In genomic region chr2:35215363-35215762, GRCm38 (mm10) we compare ENCODE assay signal across 9 mouse cellular contexts. TPM values are rescaled to one million over a fixed set of nuclear protein-coding genes. Genes with fewer than 3 reads are reported as not detected.
DNase-seq lines count a peak whose midpoint lies in the region; ATAC-seq lines count a peak whose summit lies in the region.
"Had no signal": no experiment of that assay in that cellular context is flagged by ENCODE, and none has a peak within 500 bp of the region (broad histone marks: within the 10 kb centered on the region; RNA-seq: fewer than 3 reads in every experiment).

No protein-coding gene starts in this region.

- no peaks in the 10 kb centered on the region for H3K27me3 ChIP-seq in lung, embryonic 16.5 days (ENCODE audit: control insufficient read depth, insufficient read depth, low read depth, low read length)
- H3K27me3 ChIP-seq in forebrain, embryonic 11.5 days (ENCODE audit: control insufficient read depth, insufficient read depth, low read length), result no peaks in the 10 kb centered on the region
- H3K27me3 ChIP-seq in kidney, embryonic 15.5 days, result no peaks in the 10 kb centered on the region
- no peaks in the 10 kb centered on the region for H3K27me3 ChIP-seq in neural tube, embryonic 12.5 days (replicated peaks)
- H3K27me3 ChIP-seq in intestine, embryonic 16.5 days (replicated peaks; ENCODE audit: control insufficient read depth, insufficient read depth, low read length), result no peaks in the 10 kb centered on the region

- peak overlapping the region; percentile 78 for H3K27ac ChIP-seq in lung, embryonic 16.5 days (ENCODE audit: low read length)
- peak overlapping the region; percentile 64 for H3K27ac ChIP-seq in forebrain, embryonic 11.5 days (ENCODE audit: low read depth, low read length)
- peak overlapping the region; percentile 78 for H3K27ac ChIP-seq in kidney, embryonic 15.5 days
- no peak overlapping the region for H3K27ac ChIP-seq in neural tube, embryonic 12.5 days
- no peak overlapping the region for H3K27ac ChIP-seq in intestine, embryonic 16.5 days (ENCODE audit: low read length)
- H3K27ac ChIP-seq: macrophage had no signal

- H3K9me3 ChIP-seq in lung, embryonic 16.5 days (ENCODE audit: control insufficient read depth, low read length), result no peaks in the 10 kb centered on the region
- H3K9me3 ChIP-seq in forebrain, embryonic 11.5 days (ENCODE audit: control insufficient read depth, low read length), result no peaks in the 10 kb centered on the region
- H3K9me3 ChIP-seq in kidney, embryonic 15.5 days (replicated peaks), result no peaks in the 10 kb centered on the region
- no peaks in the 10 kb centered on the region for H3K9me3 ChIP-seq in neural tube, embryonic 12.5 days
- H3K9me3 ChIP-seq in intestine, embryonic 16.5 days (ENCODE audit: control insufficient read depth, low read length), result no peaks in the 10 kb centered on the region

- H3K4me2 ChIP-seq in lung, embryonic 16.5 days (ENCODE audit: low read depth, low read length), result no peak overlapping the region
- H3K4me2 ChIP-seq in forebrain, embryonic 11.5 days (ENCODE audit: low read depth, low read length, severe bottlenecking), result peak overlapping the region; percentile 36; the same call in 1 of the 2 replicates
- H3K4me2 ChIP-seq in kidney, embryonic 15.5 days, result peak overlapping the region; percentile 52
- peak overlapping the region; percentile 39 for H3K4me2 ChIP-seq in neural tube, embryonic 12.5 days (replicated peaks)
- no peak overlapping the region for H3K4me2 ChIP-seq in intestine, embryonic 16.5 days (ENCODE audit: low read depth, low read length)

- H3K4me3 ChIP-seq in lung, embryonic 16.5 days (ENCODE audit: low read length), result no peak overlapping the region
- H3K4me3 ChIP-seq in forebrain, embryonic 11.5 days (ENCODE audit: low read depth, low read length), result no peak overlapping the region
- no peak overlapping the region for H3K4me3 ChIP-seq in kidney, embryonic 15.5 days (replicated peaks)
- H3K4me3 ChIP-seq in neural tube, embryonic 12.5 days, result no peak overlapping the region
- H3K4me3 ChIP-seq in intestine, embryonic 16.5 days (ENCODE audit: low read length), result no peak overlapping the region

- H3K4me1 ChIP-seq in lung, embryonic 16.5 days (replicated peaks; ENCODE audit: control insufficient read depth, insufficient read depth, low read length), result peaks cover 4% of the 10 kb centered on the region; the same call in 1 of the 2 replicates
- H3K4me1 ChIP-seq in forebrain, embryonic 11.5 days (replicated peaks; ENCODE audit: control insufficient read depth, insufficient read depth, low read length), result peaks cover 7% of the 10 kb centered on the region; the same call in 1 of the 2 replicates
- H3K4me1 ChIP-seq in kidney, embryonic 15.5 days, result peaks cover 23% of the 10 kb centered on the region
- H3K4me1 ChIP-seq in neural tube, embryonic 12.5 days, result peaks cover 3% of the 10 kb centered on the region; the same call in 1 of the 2 replicates
- H3K4me1 ChIP-seq in intestine, embryonic 16.5 days (ENCODE audit: control insufficient read depth, insufficient read depth, low read length), result peaks cover 3% of the 10 kb centered on the region

- H3K36me3 ChIP-seq in lung, embryonic 16.5 days (ENCODE audit: control insufficient read depth, insufficient read depth, low read length), result no peaks in the 10 kb centered on the region
- H3K36me3 ChIP-seq in forebrain, embryonic 11.5 days (ENCODE audit: control insufficient read depth, insufficient read depth, low read length), result no peaks in the 10 kb centered on the region
- no peaks in the 10 kb centered on the region for H3K36me3 ChIP-seq in kidney, embryonic 15.5 days
- H3K36me3 ChIP-seq in neural tube, embryonic 12.5 days, result no peaks in the 10 kb centered on the region
- H3K36me3 ChIP-seq in intestine, embryonic 16.5 days (ENCODE audit: control insufficient read depth, insufficient read depth, low read length), result no peaks in the 10 kb centered on the region

- no peak overlapping the region for H3K9ac ChIP-seq in lung, embryonic 16.5 days (ENCODE audit: low read length)
- no peak overlapping the region; the same call in 1 of the 2 replicates for H3K9ac ChIP-seq in forebrain, embryonic 11.5 days (ENCODE audit: low read length)
- H3K9ac ChIP-seq in kidney, embryonic 15.5 days, result no peak overlapping the region
- H3K9ac ChIP-seq in neural tube, embryonic 12.5 days, result no peak overlapping the region; the same call in 1 of the 2 replicates
- no peak overlapping the region for H3K9ac ChIP-seq in intestine, embryonic 16.5 days (ENCODE audit: low read depth, low read length)

- ATAC-seq in lung, embryonic 16.5 days (ENCODE audit: low read depth), result peak; percentile 27; the same call in 1 of the 2 replicates
- peak; percentile 56 for ATAC-seq in forebrain, embryonic 11.5 days (replicated peaks; ENCODE audit: low FRiP score)
- ATAC-seq in kidney, embryonic 15.5 days (replicated peaks; ENCODE audit: low FRiP score), result peak; percentile 40; the same call in 1 of the 2 replicates
- ATAC-seq in neural tube, embryonic 12.5 days (ENCODE audit: low FRiP score, low read depth), result peak; percentile 43; the same call in 1 of the 2 replicates
- ATAC-seq in intestine, embryonic 16.5 days, result no peak

- WGBS in lung, embryonic 16.5 days, result 56% methylated on average over 14 of the region's 14 CpGs
- 21% methylated on average over 14 of the region's 14 CpGs for WGBS in forebrain, embryonic 11.5 days
- 47% methylated on average over 14 of the region's 14 CpGs for WGBS in kidney, embryonic 15.5 days
- 40% methylated on average over 14 of the region's 14 CpGs for WGBS in neural tube, embryonic 12.5 days
- WGBS in intestine, embryonic 16.5 days, result 73% methylated on average over 14 of the region's 14 CpGs

- DNase-seq in lung, postnatal 14 days, result no peak
- peak; percentile 60 for DNase-seq in forebrain, embryonic 11.5 days (ENCODE audit: low spot score)
- no peak for DNase-seq in spleen, postnatal 10 days (ENCODE audit: low spot score in 2 of 2)
- no peak for DNase-seq in T-cell, adult 2 months (ENCODE audit: low spot score)

RNA-seq across cellular contexts. Expression of gene Rab14, which starts 14.4 kb away (rescaled TPM):
- 349 and 387 TPM in 2 replicates for polyA plus RNA-seq in lung, embryonic 16.5 days (2015; fragmentation: Nextera tagmentation; extraction: Ambion mirVana)
- polyA plus RNA-seq in forebrain, embryonic 11.5 days (2014; fragmentation: Nextera tagmentation; extraction: Ambion mirVana), result 249 and 271 TPM in 2 replicates
- polyA plus RNA-seq in kidney, embryonic 15.5 days (2015; fragmentation: Nextera tagmentation; extraction: Ambion mirVana), result 342 and 349 TPM in 2 replicates
- polyA plus RNA-seq in neural tube, embryonic 12.5 days (2016; fragmentation: Nextera tagmentation; extraction: Ambion mirVana), result 345 and 414 TPM in 2 replicates
- polyA plus RNA-seq in intestine, embryonic 16.5 days (2015; fragmentation: Nextera tagmentation; extraction: Ambion mirVana), result 343 and 359 TPM in 2 replicates

RNA-seq across cellular contexts. Expression of gene Gsn, which starts 40.8 kb away (rescaled TPM):
- polyA plus RNA-seq in lung, embryonic 16.5 days (2015; fragmentation: Nextera tagmentation; extraction: Ambion mirVana), result 241 and 277 TPM in 2 replicates
- polyA plus RNA-seq in forebrain, embryonic 11.5 days (2014; fragmentation: Nextera tagmentation; extraction: Ambion mirVana), result 28.0 and 33.4 TPM in 2 replicates
- 129 and 144 TPM in 2 replicates for polyA plus RNA-seq in kidney, embryonic 15.5 days (2015; fragmentation: Nextera tagmentation; extraction: Ambion mirVana)
- 39.0 and 41.0 TPM in 2 replicates for polyA plus RNA-seq in neural tube, embryonic 12.5 days (2016; fragmentation: Nextera tagmentation; extraction: Ambion mirVana)
- polyA plus RNA-seq in intestine, embryonic 16.5 days (2015; fragmentation: Nextera tagmentation; extraction: Ambion mirVana), result 177 TPM in 2 replicates

Comparison
In these comparisons a context has a peak if more than half of its experiments do, and no peak if none do; other contexts are left out.
1. H3K27ac ChIP-seq: peak in lung, embryonic 16.5 days (single experiment), forebrain, embryonic 11.5 days (single experiment) and kidney, embryonic 15.5 days (single experiment); none in neural tube, embryonic 12.5 days (single experiment) and intestine, embryonic 16.5 days (single experiment).
2. H3K4me2 ChIP-seq: peak in forebrain, embryonic 11.5 days (single experiment), kidney, embryonic 15.5 days (single experiment) and neural tube, embryonic 12.5 days (single experiment); none in lung, embryonic 16.5 days (single experiment) and intestine, embryonic 16.5 days (single experiment).